Mouse (Mus musculus) bone marrow, adult 2 months (tissue): Measurements from ENCODE around the gene Cdk20. TPM values are rescaled to one million over a fixed set of nuclear protein-coding genes. Genes with fewer than 3 reads are reported as not detected.

Experiments used
- H3K27ac ChIP-seq: fragments of 200-500 bp; 2 replicates; pipeline ENCODE4 v1.5.1; 2012; ENCODE audit warnings: low read depth, mild to moderate bottlenecking, control low read depth, inconsistent platforms, low read length; ENCODE audit not compliant: control insufficient read depth, poor library complexity, insufficient read depth
- H3K4me1 ChIP-seq: fragments of 200-500 bp; 2 replicates; pipeline ENCODE4 v1.6.1; 2011; ENCODE audit warnings: low read length; ENCODE audit not compliant: control insufficient read depth, insufficient read depth
- H3K4me3 ChIP-seq: fragments of 200-500 bp; replicated peaks from 2 replicates; pipeline ENCODE3; 2011; ENCODE audit warnings: mild to moderate bottlenecking, low read depth, low read length, control low read depth; ENCODE audit not compliant: control insufficient read depth
- CTCF ChIP-seq: fragments of 200-500 bp; IDR thresholded peaks from 2 replicates; pipeline ENCODE4 v1.5.1; 2011; ENCODE audit warnings: low read length, control low read depth; ENCODE audit not compliant: control insufficient read depth, insufficient read depth
- POLR2A ChIP-seq: fragments of 200-500 bp; IDR thresholded peaks from 2 replicates; pipeline ENCODE4 v1.6.1; 2011; ENCODE audit warnings: low read depth, mild to moderate bottlenecking, control low read depth, low read length, borderline replicate concordance; ENCODE audit not compliant: control insufficient read depth
- WGBS: fragments of 180-500 bp; shearing (Covaris S2); methylation state at CpG from one replicate; pipeline ENCODE4 v1.1.7; 2018; 5-methylcytosine and 5-hydroxymethylcytosine counted together
- polyA plus RNA-seq: library from polyadenylated mRNA; stranded (reverse); fragments of >200 nt; gene quantifications from 2 replicates; pipeline ENCODE4 v1.2.4, GENCODE M21; 2011; ENCODE audit warnings: low replicate concordance; ENCODE audit not compliant: missing spikeins, insufficient read depth, insufficient read length

Gene Cdk20
- polyA plus RNA-seq, 1 experiment = 8.4 TPM

DNA sequence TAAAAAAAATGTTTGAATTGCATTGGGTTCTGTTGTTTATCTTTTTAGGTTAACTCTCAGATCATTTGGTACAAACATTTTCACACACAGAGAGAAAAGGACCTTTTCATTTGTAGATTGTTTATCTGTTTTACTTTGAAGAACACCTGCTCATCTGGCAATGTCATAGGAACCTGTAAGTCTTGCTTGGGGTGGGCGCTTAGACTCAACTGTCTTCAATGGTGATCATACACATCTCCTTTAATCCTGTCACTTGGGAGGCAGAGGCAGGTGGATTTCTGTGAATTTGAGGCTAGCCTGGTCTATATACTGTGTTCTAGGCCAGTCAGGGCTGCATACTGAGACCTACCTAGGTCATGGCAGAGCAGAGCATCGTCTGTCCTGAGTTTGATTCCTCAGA, 16.5 kb upstream of the Cdk20 start:
- Histone ChIP-seq H3K4me1 (no peaks in the 10 kb centered on the region; the same call in 1 of the 2 replicates), H3K27ac (no peak overlapping the region), H3K4me3 (no peak overlapping the region)
- TF ChIP-seq CTCF (no peak), POLR2A (no peak)
- WGBS = 79% methylated on average over 2 of the region's 2 CpGs

DNA sequence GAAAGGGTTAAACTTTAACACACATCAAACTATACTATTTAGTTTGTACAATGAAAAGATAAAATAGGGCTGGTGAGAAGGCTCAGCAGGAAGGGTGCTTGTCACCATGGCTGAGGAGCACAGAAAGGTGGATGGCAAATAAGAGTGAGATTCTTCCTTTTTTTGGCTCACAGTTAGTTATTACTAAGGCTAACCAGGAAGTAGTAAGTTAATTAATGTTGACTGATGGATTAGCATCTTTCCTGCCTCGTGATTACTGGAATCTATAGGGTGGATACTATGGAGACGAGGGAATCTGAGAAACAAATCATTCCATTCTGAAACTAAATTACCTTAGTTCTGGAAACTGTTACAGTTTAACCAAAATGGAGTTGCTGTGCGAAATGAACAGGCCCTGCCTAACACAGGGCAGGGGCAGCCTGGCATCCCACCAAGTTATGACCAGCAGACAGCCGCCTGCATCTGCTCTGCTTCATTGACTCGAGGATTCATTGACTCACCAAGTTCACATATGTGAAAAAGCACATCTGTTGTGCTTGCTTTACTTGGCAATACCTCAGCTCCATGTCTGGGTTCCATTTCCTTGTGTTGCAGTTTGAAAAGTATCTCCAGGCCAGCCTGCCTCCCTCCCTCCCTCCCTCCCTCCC, 15.0 kb upstream of the Cdk20 start:
- no peak overlapping the region for H3K4me3 ChIP-seq
- no peak overlapping the region for H3K27ac ChIP-seq
- TF ChIP-seq CTCF (no peak), POLR2A (no peak)
- no peaks in the 10 kb centered on the region; the same call in 1 of the 2 replicates for H3K4me1 ChIP-seq
- 76% methylated on average over 5 of the region's 5 CpGs for WGBS

DNA sequence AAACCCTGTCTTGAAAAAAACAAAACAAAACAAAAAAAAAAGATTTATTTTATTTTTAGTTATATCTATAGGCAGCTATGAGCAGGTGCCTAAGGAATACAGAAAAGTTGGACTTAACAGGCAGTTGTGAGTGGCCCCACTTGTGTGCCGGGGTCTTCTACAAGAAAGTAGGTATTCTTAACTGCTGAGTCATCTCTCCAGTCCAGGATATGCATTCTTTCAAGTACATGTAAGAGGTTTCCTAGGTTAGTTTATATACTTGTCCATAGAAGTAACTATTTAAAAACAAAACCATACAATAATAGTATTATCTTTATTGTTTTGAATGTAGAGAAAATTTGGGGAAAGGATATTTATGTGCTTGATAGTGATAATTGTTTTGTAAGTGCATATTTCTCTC, 11.3 kb upstream of the Cdk20 start:
- no peak for TF ChIP-seq POLR2A
- no peak for TF ChIP-seq CTCF
- H3K4me3 ChIP-seq = no peak overlapping the region
- 48% methylated on average over 1 of the region's 1 CpGs for WGBS
- no peak overlapping the region for H3K27ac ChIP-seq
- H3K4me1 ChIP-seq = peaks cover 1% of the 10 kb centered on the region; the same call in 1 of the 2 replicates

DNA sequence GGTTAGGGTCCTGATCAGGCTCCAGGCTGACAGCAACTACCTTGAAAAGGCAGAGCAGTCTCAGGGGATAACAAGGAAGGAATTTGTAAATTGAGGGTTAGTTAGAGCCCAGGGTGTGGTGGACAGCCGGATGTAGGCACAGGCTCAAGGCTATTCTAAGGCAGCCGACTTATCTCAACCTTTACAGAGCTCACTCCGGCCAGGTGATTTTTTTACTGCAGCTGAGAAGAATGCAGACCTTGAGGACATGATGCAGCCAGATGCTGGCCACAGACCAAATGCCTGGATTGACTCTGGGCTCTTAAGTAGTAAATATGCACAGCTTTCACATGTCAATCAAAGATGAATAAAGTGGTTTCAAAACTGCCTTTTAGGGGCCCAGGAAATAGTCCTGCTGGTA, 10.7 kb upstream of the Cdk20 start:
- TF ChIP-seq CTCF (no peak), POLR2A (no peak)
- no peak overlapping the region for H3K27ac ChIP-seq
- WGBS = 58% methylated on average over 3 of the region's 3 CpGs

DNA sequence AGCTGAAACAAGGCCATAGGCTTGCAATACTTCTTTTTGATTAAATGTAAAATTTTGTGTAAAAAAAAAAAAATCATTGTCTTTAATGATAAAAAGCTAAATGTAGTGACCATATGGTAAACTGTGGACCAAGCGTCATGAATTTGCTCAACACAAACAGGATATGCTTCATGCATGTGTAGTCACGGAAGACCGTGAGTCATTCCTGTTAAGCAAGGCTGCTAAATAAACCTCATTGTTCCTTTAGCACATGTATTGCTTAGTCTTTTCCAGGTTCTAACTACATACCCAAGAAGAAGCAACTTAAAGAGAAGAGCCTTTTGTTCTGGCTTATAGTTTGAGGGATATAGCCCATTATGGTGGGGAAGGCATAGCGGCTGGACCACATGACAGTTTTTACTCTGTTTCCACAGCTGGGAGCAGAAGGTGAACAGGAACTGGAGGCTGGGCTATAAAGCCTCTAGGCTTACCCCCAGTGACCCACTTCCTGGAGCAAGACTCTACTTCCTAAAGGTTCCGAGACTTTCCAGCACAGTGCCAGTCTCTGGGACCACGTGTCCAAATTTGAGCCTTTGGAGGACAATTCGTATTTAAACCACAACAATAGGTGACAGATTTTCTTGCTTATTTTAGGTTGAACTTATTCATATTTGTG, 10.0 kb upstream of the Cdk20 start:
- no peak overlapping the region for H3K27ac ChIP-seq
- no peak overlapping the region for H3K4me3 ChIP-seq
- peaks cover 1% of the 10 kb centered on the region; the same call in 1 of the 2 replicates for H3K4me1 ChIP-seq
- TF ChIP-seq POLR2A = no peak
- TF ChIP-seq CTCF = no peak
- WGBS = 57% methylated on average over 7 of the region's 7 CpGs

More for the DNA sequence above, 10.7 kb upstream of the Cdk20 start:
- Histone ChIP-seq H3K4me1 (peaks cover 1% of the 10 kb centered on the region; the same call in 1 of the 2 replicates), H3K4me3 (no peak overlapping the region)

DNA sequence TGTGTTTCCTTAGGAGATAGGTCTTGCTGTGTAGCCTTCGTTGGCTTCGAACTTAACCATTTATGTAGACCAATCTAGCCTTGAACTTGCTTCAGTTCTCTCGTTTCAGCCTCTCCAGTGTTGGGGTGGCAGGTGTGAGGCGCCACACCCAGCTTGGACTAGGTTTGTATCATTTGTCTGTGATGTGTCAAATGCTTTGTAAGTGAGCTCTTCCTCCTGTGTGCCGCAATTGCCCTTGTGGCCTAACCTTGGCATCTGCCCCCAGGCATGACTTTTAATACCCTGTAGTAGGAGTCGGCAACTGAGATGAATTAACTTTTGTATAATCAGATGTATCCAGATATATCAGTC, 9.5 kb upstream of the Cdk20 start:
- WGBS = 83% methylated on average over 6 of the region's 6 CpGs
- Histone ChIP-seq H3K4me1 (peaks cover 1% of the 10 kb centered on the region; the same call in 1 of the 2 replicates), H3K27ac (no peak overlapping the region)

DNA sequence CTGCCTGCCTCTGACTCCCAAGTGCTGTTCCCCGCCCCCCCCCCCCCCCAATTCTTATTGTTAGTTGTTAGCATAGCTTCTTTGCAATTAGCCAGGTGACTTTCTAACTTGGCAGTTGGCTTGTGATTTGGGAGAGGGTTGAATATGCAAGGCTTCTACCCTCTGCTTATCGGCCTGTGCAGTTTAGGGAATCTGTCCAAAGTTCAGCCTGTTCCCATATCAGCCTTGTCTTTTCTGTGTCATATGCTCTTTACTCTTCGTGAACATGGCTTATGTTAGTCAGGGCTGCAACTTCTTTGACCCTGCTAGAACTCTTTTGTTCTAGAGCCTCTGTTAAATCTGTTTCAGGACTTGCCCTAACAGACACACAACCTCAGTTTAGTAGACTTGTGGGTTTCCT, 7.8 kb upstream of the Cdk20 start:
- 75% methylated on average over 3 of the region's 3 CpGs for WGBS
- TF ChIP-seq CTCF (no peak), POLR2A (no peak)
- no peak overlapping the region for H3K4me3 ChIP-seq
- H3K4me1 ChIP-seq = peaks cover 1% of the 10 kb centered on the region; the same call in 1 of the 2 replicates
- H3K27ac ChIP-seq = no peak overlapping the region

More for the DNA sequence above, 9.5 kb upstream of the Cdk20 start:
- no peak overlapping the region for H3K4me3 ChIP-seq
- no peak for TF ChIP-seq POLR2A
- TF ChIP-seq CTCF = no peak

DNA sequence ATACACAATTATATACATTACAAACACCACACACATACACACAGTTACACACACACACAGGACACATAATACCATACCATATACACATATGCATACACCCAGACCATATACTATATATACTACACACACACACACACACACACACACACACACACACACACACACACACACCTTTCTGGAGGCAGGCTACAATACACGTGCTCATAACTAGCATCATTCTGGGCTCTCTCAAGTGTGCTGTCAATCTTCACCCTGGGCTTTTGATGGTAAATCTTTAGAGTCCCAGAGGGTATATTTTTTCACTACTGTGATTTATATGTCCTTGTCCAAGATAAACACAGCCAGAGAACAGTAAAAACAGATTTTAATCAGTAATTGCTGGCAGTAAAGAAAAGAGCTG, 6.8 kb upstream of the Cdk20 start:
- WGBS = 73% methylated on average over 1 of the region's 1 CpGs
- Histone ChIP-seq H3K27ac (no peak overlapping the region), H3K4me1 (peaks cover 1% of the 10 kb centered on the region; the same call in 1 of the 2 replicates), H3K4me3 (no peak overlapping the region)
- no peak for TF ChIP-seq CTCF
- no peak for TF ChIP-seq POLR2A
